Mouse (Mus musculus) G1E (cell line): ENCODE data around the gene Hdc.

Experiments
- CTCF ChIP-seq: IDR thresholded peaks from 2 replicates; pipeline ENCODE4 v1.5.1; 2012; ENCODE audit warnings: low read depth, low read length, inconsistent platforms, mixed read lengths
- POLR2AphosphoS5 ChIP-seq: IDR thresholded peaks from 2 replicates; pipeline ENCODE4 v1.6.1; 2012; ENCODE audit warnings: low read depth, low read length, inconsistent platforms; ENCODE audit not compliant: insufficient replicate concordance
- TAL1 ChIP-seq: conservative IDR thresholded peaks from 2 replicates; pipeline ENCODE4 v1.6.1; 2012; ENCODE audit warnings: low read depth, low read length, inconsistent platforms, mixed read lengths

DNA sequence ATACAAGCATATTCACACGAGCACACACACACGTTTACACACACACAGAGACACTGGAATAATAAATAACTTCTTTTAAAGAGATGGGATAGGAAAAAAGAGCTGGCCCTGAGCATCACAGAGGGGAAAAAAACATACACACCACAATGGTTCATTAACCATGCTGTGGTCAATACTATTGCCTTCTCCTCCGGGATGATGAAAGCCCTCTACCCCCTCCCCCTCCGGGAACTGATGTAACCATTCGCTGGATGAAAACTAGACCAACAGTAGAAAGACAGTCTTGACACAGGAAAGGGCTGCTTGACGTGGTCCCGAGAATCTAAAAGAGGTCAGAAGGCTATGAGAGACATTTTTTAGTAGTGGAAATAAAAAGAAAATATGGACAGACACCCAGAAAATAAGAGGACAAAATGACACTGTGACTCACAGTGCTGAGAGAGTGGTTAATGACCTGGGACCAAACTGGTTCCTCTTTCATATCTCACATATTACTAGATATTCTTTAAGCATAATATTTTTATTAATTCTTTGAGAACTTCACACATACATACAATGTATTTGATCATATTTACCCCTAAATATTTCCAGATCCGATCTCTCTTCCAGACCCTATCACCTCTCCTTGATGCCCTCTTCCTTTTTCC lies 67.7 kb downstream of the Hdc start:
- TF ChIP-seq CTCF (no peak), TAL1 (no peak), POLR2AphosphoS5 (no peak)
